Mouse (Mus musculus) forebrain, embryonic 16.5 days (tissue): ENCODE data around the gene Fam186b. TPM values are rescaled to one million over a fixed set of nuclear protein-coding genes. Genes with fewer than 3 reads are reported as not detected.
"Not testable (repeated sequence)": the region's sequence is repeated elsewhere in the genome, so short reads cannot be mapped to it uniquely, and the experiment has no call there.

Experiments used
- ATAC-seq: fragments of 200-750 bp; cut with Nextera tagmentation; 2 replicates; pipeline ENCODE4 v1.8.0; 2017; ENCODE audit warnings: mild to moderate bottlenecking, moderate library complexity
- H3K27ac ChIP-seq: fragments of 300-500 bp; sonication (generic); 2 replicates; pipeline ENCODE4 v1.5.1; 2014; ENCODE audit warnings: low read length, control low read depth
- H3K27me3 ChIP-seq: fragments of 300-500 bp; sonication (generic); replicated peaks from 2 replicates; pipeline ENCODE4 v1.6.1; 2014; ENCODE audit warnings: low read length; ENCODE audit not compliant: control insufficient read depth, insufficient read depth
- H3K36me3 ChIP-seq: fragments of 300-500 bp; sonication (generic); 2 replicates; pipeline ENCODE4 v1.6.1; 2014; ENCODE audit not compliant: control insufficient read depth, insufficient read depth
- H3K4me1 ChIP-seq: fragments of 300-500 bp; sonication (generic); replicated peaks from 2 replicates; pipeline ENCODE4 v1.6.1; 2014; ENCODE audit warnings: low read length; ENCODE audit not compliant: control insufficient read depth, insufficient read depth
- H3K4me2 ChIP-seq: fragments of 300-500 bp; sonication (generic); 2 replicates; pipeline ENCODE4 v1.6.1; 2014; ENCODE audit warnings: mild to moderate bottlenecking, low read length, control low read depth
- H3K4me3 ChIP-seq: fragments of 300-500 bp; sonication (generic); replicated peaks from 2 replicates; pipeline ENCODE4 v1.5.1; 2014; ENCODE audit warnings: mild to moderate bottlenecking, low read length, control low read depth
- H3K9ac ChIP-seq: fragments of 300-500 bp; sonication (generic); replicated peaks from 2 replicates; pipeline ENCODE4 v1.6.1; 2014; ENCODE audit warnings: low read depth, low read length, control low read depth
- H3K9me3 ChIP-seq: fragments of 300-500 bp; sonication (generic); 2 replicates; pipeline ENCODE4 v1.6.1; 2016; ENCODE audit warnings: low read length; ENCODE audit not compliant: control insufficient read depth
- WGBS: fragments of 180-500 bp; shearing (Covaris S2); extraction: QIAGEN DNeasy Blood & Tissue Kit; methylation state at CpG from one replicate; pipeline ENCODE4 v1.1.7; 2014; 5-methylcytosine and 5-hydroxymethylcytosine counted together
- polyA plus RNA-seq: library from polyadenylated mRNA; unstranded; fragments of >200 nt; fragmentation: Nextera tagmentation; extraction: Ambion mirVana; gene quantifications from 2 replicates; pipeline ENCODE4 v1.2.1, GENCODE M21; 2015

Gene Fam186b
- polyA plus RNA-seq, 1 experiment from 2014 or later: 0.42 TPM

DNA sequence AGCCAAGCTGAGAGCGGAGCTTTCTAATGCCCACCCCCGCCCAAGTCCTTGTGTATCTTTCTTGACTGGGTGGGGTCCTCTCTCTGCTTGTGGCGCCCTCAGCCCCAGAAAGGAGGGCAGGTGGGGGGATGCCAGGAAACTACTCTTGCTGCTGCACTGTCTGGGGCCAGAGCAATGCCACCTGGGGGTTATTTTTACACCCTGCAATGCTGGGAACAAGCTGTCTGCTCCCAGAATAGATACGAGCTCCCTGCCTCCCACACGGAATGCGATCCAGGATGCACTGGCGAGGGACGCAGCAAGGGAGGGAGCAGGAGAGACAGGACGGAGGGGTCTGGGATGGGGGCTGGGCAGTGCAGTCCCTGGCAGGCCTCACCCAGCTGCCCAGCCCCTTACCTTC, 46.7 kb downstream of the Fam186b start:
- ATAC-seq: no peak
- H3K4me1 ChIP-seq: peaks cover 16% of the 10 kb centered on the region
- no peak overlapping the region for H3K27ac ChIP-seq
- WGBS: 91% methylated on average over 9 of the region's 9 CpGs
- H3K9me3 ChIP-seq: no peaks in the 10 kb centered on the region
- H3K27me3 ChIP-seq: no peaks in the 10 kb centered on the region
- peaks cover 19% of the 10 kb centered on the region for H3K36me3 ChIP-seq
- H3K4me2 ChIP-seq: no peak overlapping the region
- no peak overlapping the region for H3K9ac ChIP-seq
- no peak overlapping the region for H3K4me3 ChIP-seq

DNA sequence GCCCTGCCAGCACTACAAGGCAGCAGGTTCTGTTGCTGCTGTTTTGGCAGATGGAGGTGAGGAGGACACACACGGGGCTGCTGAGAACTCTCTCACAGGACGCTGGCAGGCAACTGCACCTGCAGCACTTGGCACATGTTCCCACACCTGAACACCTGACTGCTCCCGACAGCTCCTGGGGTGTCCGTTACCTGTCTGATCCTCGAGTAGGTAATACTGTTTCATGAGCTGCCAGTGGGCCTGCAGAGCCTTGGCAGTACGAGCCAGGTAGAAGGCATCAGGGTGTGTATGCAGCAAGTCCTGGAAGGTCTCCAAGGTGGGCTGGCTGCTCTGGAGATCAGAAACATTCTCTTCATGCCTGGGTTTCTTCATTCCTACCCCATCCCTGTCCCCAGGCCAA, 49.0 kb downstream of the Fam186b start:
- H3K9ac ChIP-seq: not testable (repeated sequence)

DNA sequence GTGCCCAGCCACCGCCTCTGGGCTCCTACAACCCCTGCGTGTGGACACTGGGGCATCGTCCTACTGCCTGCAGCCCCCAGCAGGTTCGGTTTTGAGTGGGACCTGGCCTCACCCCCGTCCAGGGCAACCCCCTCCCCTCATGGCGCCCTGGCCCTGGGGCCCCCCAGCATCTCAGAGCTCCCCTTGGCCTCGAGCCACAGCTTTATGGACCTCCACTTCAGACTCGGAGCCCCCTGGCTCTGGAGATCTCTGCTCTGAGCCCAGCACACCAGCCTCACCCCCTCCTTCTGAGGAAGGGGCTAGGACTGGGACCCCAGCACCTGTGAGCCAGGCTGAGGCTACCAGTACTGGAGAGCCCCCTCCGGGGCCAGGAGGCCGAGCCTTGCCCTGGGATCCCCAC, 53.6 kb downstream of the Fam186b start:
- Histone ChIP-seq H3K4me1 (no peaks in the 10 kb centered on the region), H3K4me2 (no peak overlapping the region), H3K27me3 (no peaks in the 10 kb centered on the region), H3K4me3 (no peak overlapping the region), H3K9me3 (no peaks in the 10 kb centered on the region), H3K36me3 (peaks cover 17% of the 10 kb centered on the region), H3K27ac (no peak overlapping the region), H3K9ac (no peak overlapping the region)
- WGBS: 89% methylated on average over 10 of the region's 10 CpGs
- ATAC-seq: no peak

More for the DNA sequence above, 49.0 kb downstream of the Fam186b start:
- H3K27me3 ChIP-seq, H3K4me1 ChIP-seq, H3K9me3 ChIP-seq, ATAC-seq, H3K4me3 ChIP-seq, H3K27ac ChIP-seq, H3K4me2 ChIP-seq: not testable (repeated sequence)
- 90% methylated on average over 6 of the region's 6 CpGs for WGBS
- H3K36me3 ChIP-seq: peaks cover 19% of the 10 kb centered on the region

DNA sequence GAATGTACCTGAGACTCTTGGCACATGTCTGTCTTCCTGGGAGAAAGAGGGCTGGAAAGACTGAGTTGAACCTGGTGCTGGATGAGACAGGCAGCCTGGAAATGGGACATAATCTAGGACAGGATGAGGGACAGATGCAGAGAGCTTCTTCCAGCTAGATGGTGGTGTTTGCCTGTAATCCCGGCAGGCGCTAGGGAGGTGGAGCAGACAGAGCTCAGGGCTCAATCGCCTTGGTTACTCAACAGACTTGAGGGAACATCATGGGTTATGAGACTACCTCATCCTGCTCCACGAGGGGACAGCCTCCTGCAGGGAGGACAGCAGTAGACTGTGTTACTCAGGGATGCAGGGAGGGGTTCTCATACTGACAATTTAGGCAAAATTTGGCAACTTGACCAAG, 54.4 kb downstream of the Fam186b start:
- 78% methylated on average over 4 of the region's 4 CpGs for WGBS

GRCm38 (mm10) chr15:99240129-99240528, 55.6 kb downstream of the Fam186b start:
- H3K9ac ChIP-seq: no peak overlapping the region
- 72% methylated on average over 4 of the region's 4 CpGs for WGBS
- no peak overlapping the region for H3K4me3 ChIP-seq
- peaks cover 7% of the 10 kb centered on the region for H3K36me3 ChIP-seq
- ATAC-seq: no peak
- no peaks in the 10 kb centered on the region for H3K9me3 ChIP-seq
- H3K4me1 ChIP-seq: no peaks in the 10 kb centered on the region
- no peaks in the 10 kb centered on the region for H3K27me3 ChIP-seq
- H3K27ac ChIP-seq: no peak overlapping the region
- no peak overlapping the region for H3K4me2 ChIP-seq

More for the DNA sequence above, 54.4 kb downstream of the Fam186b start:
- Histone ChIP-seq H3K27ac (no peak overlapping the region), H3K9me3 (no peaks in the 10 kb centered on the region), H3K4me2 (no peak overlapping the region), H3K4me3 (no peak overlapping the region), H3K36me3 (peaks cover 13% of the 10 kb centered on the region), H3K9ac (no peak overlapping the region), H3K27me3 (no peaks in the 10 kb centered on the region), H3K4me1 (no peaks in the 10 kb centered on the region)
- no peak for ATAC-seq

- 69% methylated on average over 11 of the region's 11 CpGs for WGBS
- Histone ChIP-seq H3K4me1 (no peaks in the 10 kb centered on the region), H3K4me2 (no peak overlapping the region), H3K27me3 (no peaks in the 10 kb centered on the region), H3K9ac (no peak overlapping the region), H3K9me3 (no peaks in the 10 kb centered on the region), H3K27ac (no peak overlapping the region), H3K4me3 (no peak overlapping the region), H3K36me3 (peaks cover 2% of the 10 kb centered on the region; the same call in 1 of the 2 replicates)
- ATAC-seq: no peak
Measured at GRCm38 (mm10) chr15:99238006-99238405, 57.7 kb downstream of the Fam186b start.

DNA sequence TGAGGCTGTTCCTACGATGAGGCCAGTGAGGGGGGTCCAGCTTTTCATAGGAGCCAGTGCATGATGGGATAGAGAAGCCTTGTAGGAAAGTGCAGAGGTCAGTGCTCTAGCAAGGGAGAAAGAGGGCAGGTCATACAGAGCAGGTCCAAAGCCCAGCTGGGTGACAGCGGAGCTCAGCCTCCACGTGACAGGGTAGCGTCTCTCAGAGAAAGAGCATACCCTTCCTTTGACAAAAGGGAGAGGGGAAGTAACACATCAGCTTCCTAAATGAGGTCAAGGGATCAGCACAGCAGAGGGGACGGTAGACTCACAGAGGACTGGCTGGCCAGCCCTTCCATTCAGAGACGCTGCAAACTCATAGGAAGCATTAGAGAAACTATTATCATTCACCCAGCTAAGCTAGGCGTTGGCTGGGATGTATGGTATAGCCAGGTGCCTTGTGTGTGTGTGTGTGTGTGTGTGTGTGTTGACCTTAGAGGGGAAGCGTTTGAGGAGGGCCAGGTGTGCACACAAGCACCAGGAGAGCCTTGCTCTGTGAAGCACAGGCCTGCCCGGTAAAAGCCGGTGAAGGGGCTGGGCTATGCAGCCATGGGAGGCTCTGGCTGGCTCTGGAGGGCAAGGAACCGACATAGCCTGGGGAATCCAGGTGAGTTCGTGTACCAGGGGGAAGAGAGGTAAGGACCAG, 61.2 kb downstream of the Fam186b start:
- H3K4me1 ChIP-seq: no peaks in the 10 kb centered on the region
- 65% methylated on average over 12 of the region's 12 CpGs for WGBS
- no peak overlapping the region for H3K9ac ChIP-seq
- H3K4me3 ChIP-seq: no peak overlapping the region
- no peaks in the 10 kb centered on the region for H3K36me3 ChIP-seq
- H3K4me2 ChIP-seq: no peak overlapping the region
- H3K9me3 ChIP-seq: no peaks in the 10 kb centered on the region
- no peaks in the 10 kb centered on the region; the same call in 1 of the 2 replicates for H3K27me3 ChIP-seq
- H3K27ac ChIP-seq: no peak overlapping the region
- ATAC-seq: no peak

- peaks cover 5% of the 10 kb centered on the region for H3K27me3 ChIP-seq
- H3K9ac ChIP-seq: no peak overlapping the region
- 57% methylated on average over 17 of the region's 17 CpGs for WGBS
- H3K4me2 ChIP-seq: no peak overlapping the region
- H3K4me1 ChIP-seq: no peaks in the 10 kb centered on the region
- no peak overlapping the region for H3K4me3 ChIP-seq
- H3K36me3 ChIP-seq: no peaks in the 10 kb centered on the region
- H3K9me3 ChIP-seq: no peaks in the 10 kb centered on the region
- H3K27ac ChIP-seq: no peak overlapping the region
- ATAC-seq: no peak
Measured at GRCm38 (mm10) chr15:99233719-99234118, 62.0 kb downstream of the Fam186b start.

DNA sequence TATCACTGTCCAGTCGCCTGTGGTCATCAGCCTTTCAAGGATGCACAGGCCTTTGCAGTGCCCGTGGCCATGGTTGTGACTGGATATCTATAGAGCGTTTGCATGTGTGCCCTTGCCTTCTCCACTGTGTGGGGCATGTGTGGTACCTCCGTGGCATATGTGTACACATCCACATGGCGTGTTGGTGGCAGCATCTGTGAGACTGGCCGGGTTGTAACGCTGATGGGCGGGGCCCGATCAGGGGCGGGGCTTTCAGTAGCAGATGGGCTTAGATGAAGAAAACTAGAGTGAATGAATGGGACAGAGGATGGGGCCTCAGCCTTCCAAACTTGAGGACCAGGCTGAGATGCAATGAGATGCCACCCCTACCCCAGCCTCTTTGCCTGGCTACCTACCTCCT, 63.7 kb downstream of the Fam186b start:
- no peak overlapping the region for H3K4me3 ChIP-seq
- peaks cover 20% of the 10 kb centered on the region for H3K27me3 ChIP-seq
- H3K4me2 ChIP-seq: no peak overlapping the region
- no peak overlapping the region for H3K27ac ChIP-seq
- H3K9me3 ChIP-seq: no peaks in the 10 kb centered on the region
- no peaks in the 10 kb centered on the region for H3K36me3 ChIP-seq
- H3K4me1 ChIP-seq: no peaks in the 10 kb centered on the region
- no peak for ATAC-seq
- WGBS: 66% methylated on average over 10 of the region's 10 CpGs
- H3K9ac ChIP-seq: no peak overlapping the region

- whole genome bisulfite sequencing: 15% methylated on average over 14 of the region's 14 CpGs
- Histone ChIP-seq H3K4me3 (peak overlapping the region; percentile 50), H3K4me2 (peak overlapping the region; percentile 57)
Measured at GRCm38 (mm10) chr15:99226090-99226489, 69.6 kb downstream of the Fam186b start.

More at GRCm38 (mm10) chr15:99226090-99226489, 69.6 kb downstream of the Fam186b start:
- no peak for ATAC-seq
- peaks cover 30% of the 10 kb centered on the region for H3K4me1 ChIP-seq
- H3K27me3 ChIP-seq: peaks cover 54% of the 10 kb centered on the region
- H3K9me3 ChIP-seq: no peaks in the 10 kb centered on the region
- H3K36me3 ChIP-seq: no peaks in the 10 kb centered on the region
- H3K9ac ChIP-seq: 0 out of 2 replicates have a peak overlapping the region, but pooled peaks have one; percentile 10
- no peak overlapping the region for H3K27ac ChIP-seq
